Mouse (Mus musculus): Measurements from ENCODE around the gene Ints12. TPM values are rescaled to one million over a fixed set of nuclear protein-coding genes. Genes with fewer than 3 reads are reported as not detected.

The Ints12 gene
- total RNA-seq (2014; fragmentation: Nextera tagmentation) (20.7 and 32.7 TPM in 2 replicates), total RNA-seq (2017) (15.8 and 16.3 TPM in 2 replicates)

DNA sequence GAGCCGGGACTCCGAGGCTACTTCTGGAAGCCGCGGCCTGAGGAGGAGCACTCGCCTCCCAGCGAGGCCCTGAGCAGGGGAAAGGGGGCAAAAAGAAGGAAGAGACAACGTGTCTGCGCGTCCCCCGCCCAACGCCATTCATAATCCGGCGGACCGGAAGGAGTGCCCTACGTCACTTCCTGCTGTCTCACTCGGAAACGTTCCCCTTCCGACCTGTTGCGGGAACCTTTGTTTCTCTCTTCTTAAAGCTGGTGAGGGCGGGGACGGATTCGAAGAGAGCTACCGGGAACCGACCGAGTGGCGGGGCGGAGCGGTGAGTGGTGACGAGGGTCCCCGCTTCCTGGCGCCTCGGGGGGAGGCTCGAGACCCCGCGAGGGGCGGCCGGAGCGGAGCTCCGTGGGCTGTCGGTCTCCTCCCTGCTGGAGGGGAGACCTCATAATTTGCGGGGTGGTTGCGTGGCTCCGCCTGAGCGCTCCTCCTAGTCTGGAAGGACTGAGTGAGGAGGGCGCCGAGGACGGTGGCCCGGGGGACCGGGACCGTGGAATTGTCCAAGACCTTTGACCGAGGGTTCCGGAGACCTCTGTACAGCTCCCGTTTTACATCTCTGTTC lies at the start of gene Ints12, which contains the start of gene Gstcd:
Gene Ints12 (plus strand): TSS at position 177 of the 610 bp plus-strand sequence.
Gene Gstcd (minus strand): TSS at position 370 of the 610 bp plus-strand sequence.
- peak; percentile 75 for ATAC-seq (replicated peaks; ENCODE audit: poor library complexity, severe bottlenecking)

DNA sequence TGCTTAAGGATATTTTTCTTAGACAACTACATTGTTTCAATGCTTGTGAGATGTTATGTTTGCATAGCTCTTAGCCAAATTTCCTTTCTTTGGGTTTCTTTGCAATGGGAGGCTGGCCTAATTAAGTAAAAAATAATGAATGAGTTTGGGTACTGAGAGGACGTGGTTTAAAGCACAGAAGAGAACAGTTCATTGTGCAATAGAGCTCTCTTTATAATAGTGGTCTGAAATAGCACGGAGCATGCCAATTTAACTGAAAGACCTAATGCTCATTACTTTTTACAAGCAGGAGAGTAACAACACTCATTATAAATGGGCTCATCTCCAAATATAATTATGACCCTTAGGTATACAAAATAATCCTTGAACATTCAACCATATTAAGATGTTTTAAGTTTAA lies 39.6 kb upstream of the Ints12 start:
- ATAC-seq (replicated peaks; ENCODE audit: poor library complexity, severe bottlenecking), result no peak

DNA sequence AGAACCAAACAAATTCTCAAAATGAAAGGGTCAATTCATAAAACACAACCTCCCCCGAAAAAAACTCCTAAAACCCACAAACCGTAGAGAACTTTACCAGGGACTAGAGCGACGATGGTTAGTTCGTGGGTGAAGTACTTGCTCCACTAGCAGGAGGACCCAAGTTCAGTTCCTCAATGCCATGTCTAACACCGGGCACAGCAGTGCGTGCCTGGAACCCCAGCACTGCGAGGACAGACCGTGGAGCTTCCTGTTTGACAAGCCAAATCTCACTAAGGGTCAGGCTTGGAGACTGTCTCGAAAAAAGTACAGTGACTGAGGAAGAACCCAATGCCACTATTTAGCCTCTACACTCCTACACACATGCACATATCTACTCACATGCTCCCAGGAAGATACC lies 16.1 kb upstream of the Ints12 start:
- peak; percentile 59 for ATAC-seq (replicated peaks; ENCODE audit: poor library complexity, severe bottlenecking)

DNA sequence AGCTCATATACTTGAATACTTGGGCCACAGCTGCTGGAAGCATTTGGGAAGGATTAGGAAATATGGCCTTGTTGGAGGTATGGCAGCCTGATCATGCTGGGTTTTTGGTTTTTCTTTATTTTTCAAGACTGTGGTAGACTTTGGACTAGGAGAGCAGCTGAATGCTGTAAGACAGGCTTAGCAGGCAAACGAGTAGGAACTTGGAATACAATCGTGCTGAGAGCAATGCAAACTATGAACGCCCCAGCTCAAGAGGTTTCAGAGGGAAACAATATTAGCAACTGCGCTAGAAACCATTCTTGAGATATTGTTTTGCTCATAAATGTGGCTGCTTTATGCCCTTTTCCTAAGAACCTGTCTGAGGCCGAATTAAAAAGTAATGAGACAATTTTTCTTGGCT lies 8.9 kb upstream of the Ints12 start:
- ATAC-seq (replicated peaks; ENCODE audit: poor library complexity, severe bottlenecking), result no peak

DNA sequence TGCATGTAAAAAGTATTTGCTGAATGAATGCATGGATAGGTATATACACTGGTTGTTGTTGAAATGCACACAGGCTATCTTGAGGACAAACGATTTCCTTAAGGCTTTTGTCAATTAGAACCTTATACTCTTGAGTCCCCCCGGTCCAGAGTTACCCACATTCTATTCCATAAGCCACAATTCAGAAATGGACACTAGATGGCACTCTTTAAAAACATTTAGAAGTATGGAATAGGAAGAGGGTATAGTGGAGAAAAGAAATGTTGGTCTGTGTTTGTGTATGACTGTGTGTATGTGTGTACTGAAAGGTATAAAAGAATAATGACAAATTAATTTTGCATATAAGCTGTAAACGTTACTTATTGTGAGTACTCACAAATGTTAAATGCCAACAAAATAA lies 5.8 kb upstream of the Ints12 start:
- peak; percentile 80 for ATAC-seq (replicated peaks; ENCODE audit: poor library complexity, severe bottlenecking)

DNA sequence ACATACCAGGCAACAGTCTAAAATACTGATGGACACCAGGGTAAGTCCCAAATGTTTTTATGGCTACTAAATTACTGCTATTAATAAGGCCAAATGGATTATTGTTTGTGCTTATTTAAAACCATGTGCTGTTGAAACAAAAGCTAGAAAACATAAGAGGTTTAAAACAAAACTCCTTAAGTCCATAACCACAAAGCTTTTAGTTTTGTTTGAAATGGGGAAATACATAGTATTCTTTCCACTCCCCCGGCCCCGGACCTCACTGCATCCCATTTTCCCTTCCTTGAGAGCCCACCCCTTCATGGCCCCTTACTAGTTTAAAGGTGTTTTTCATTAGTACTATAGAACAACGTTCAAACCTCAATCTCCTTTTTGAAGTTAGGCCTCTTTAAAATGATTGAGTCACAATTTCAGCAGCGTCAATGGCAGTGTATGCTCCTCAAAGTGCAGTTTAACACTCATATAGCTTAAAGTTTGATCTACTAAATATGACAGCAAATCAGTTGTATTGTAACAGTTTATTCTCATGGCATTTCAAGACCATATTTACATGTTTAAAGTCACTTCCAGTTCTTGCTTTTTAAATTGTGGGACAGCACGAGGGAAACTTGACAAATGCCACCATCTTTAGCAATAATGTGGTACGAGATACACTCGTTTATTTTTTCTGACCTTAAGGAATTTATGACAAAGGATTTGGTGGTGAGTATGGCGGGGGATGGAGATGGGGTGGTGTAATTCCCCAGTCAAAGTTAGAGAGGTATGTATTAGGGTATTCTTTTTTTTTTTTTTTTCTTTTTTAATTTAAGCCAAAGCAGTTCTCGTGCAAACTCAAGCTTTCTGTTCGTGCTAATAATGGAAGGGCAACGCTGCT lies 1.2 kb upstream of the Ints12 start:
- no peak for ATAC-seq (replicated peaks; ENCODE audit: poor library complexity, severe bottlenecking)

DNA sequence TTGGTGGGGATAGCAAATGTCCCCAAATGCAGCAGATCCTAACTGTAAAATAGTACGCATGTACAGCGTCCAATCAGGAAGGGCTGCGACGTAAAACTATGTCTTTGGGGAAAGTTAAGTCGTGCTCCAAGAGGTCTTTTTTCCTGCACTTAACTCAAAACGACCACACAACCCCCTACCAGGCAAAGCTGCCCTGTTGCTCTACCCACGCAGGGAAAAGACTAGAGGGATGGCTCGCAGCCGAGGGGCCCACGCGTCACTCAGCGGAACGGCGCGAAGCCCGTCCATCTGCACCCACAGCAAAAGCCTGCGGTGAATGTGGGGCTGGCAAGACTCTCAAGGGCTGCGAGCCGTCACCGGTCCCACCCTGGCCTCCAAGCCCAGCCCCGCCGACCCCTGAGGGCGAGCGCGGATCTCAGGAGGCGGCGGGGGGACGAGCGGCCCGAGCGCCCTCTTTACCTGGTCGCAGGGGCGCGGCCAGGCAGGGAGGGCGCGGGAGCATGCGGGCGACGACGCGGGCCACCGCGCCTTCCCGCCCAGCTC lies 448 bp upstream of the Ints12 start:
- ATAC-seq (replicated peaks; ENCODE audit: poor library complexity, severe bottlenecking), result peak; percentile 23; the same call in 1 of the 2 replicates

DNA sequence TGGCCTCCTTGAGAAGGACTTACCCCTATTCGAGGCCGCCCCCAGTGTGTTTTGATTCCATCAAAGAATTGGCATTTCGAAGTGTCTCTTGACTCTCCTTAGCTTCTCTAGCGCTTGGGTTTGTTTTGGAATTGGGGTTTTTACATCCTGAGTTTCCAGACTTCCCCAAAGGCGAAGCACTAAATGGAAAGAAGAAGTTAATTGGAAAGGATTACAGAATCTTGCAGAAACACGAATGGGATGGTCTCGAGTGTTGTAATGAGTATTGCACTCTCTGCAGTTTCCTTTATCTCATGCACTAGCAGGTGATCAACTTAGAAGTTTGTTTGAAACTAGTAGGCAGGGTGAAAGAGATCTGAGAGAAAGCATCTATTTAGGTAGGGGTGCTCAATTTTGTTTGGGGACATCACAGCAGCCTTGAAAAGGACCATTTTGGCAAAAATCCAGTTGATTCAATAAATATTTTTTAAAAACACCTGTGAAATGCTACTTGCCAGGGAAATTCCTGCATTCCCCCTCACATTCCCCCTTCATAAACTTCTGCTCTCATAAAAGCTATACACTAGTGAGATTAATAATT lies 724 bp downstream of the Ints12 start:
- ATAC-seq (replicated peaks; ENCODE audit: poor library complexity, severe bottlenecking), result peak; percentile 42

DNA sequence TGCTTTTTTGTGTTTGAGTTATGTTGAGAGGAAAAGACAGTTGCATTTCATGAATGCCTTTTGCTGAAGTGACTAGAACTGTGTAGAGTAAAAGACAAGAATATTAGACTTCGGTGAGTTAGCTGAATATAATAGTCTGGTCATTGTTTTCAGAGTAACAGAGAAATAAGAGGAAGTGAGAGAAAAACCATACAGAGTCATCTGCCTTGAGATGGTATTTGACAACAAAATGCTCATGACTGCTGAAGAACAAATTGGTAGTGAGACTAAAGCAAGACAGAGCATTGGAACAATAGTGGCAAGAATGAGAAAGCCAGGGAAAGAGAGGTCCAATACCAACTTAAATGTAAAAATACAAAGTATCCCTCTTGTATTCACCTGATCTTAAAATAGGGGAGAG lies 1.3 kb downstream of the Ints12 start:
- peak; percentile 24 for ATAC-seq (replicated peaks; ENCODE audit: poor library complexity, severe bottlenecking)

DNA sequence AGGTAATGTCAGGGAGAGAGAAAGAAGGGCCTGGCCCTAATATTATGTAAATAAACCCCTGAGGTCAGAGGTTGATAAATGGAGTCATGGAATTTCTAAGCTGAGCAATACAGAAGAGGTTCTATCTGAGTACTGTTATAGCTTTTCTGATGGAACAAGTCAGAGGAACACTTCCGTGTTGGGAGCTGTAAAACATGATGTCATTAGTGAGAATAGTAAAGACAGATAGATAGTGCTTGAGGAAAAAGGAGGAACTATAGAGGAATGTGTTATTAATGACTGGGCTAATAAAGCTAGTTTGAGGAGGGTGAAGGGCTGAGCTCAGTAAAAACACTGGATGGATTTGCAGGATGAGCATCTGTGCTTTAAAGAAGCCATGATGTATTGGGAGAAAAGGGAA lies 2.7 kb downstream of the Ints12 start:
- ATAC-seq (replicated peaks; ENCODE audit: poor library complexity, severe bottlenecking), result no peak

DNA sequence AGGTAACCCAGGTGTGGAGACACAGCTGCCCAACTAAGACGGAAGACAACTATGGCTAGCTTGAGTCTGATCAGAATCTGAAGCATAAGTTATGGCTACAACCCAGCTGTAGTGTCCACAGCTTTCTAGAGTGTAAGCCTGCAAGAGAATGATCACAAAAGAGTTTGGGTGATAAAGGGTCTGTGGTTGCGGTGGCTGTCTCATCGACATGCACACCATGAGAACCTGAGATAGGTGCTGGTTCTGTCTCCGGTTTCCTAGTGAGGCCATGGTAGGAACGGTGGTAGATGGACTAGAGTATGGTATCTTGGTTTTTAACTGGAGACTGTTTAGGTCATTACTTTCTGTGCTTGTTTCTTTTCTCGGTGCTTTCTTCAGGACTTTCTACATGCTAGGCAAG lies 6.3 kb downstream of the Ints12 start:
- ATAC-seq (replicated peaks; ENCODE audit: poor library complexity, severe bottlenecking), result no peak

DNA sequence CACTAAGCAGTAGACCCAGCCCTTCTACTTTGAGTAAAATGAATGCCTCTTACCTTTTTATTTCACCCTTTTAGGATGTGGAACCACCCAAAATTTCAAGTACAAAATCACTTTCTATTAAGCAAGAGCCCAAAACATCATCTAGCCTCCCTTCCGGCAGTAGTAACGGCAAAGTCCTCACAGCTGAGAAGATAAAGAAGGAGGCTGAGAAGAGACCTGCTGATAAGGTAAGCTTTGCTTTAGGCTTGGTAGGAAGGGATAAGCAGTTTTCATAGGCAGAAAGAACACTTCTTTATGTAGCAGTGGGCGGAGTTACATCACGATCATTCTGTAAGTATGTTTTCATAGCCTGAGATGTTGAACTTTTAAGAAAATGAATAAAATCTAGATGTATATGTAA lies 6.7 kb downstream of the Ints12 start:
- no peak for ATAC-seq (replicated peaks; ENCODE audit: poor library complexity, severe bottlenecking)

DNA sequence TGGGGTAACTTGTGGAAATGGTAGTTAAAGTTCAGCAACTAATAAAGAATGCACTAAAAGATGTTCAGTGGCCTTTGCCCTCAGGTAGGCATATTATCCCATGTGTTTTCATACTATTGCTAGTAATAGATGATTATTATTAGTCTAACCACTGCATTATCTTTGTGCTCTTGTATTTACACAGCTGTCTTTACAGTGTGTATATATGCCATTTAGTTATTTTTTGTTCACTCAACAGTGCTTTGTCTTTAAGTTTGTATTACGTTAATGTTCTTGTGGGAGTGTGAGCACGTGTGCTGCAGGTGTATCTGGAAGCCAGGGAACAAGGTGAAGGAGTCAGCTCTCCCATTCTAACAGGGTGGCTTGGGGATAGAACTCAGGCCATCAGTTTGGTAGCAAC lies 7.3 kb downstream of the Ints12 start:
- no peak for ATAC-seq (replicated peaks; ENCODE audit: poor library complexity, severe bottlenecking)

DNA sequence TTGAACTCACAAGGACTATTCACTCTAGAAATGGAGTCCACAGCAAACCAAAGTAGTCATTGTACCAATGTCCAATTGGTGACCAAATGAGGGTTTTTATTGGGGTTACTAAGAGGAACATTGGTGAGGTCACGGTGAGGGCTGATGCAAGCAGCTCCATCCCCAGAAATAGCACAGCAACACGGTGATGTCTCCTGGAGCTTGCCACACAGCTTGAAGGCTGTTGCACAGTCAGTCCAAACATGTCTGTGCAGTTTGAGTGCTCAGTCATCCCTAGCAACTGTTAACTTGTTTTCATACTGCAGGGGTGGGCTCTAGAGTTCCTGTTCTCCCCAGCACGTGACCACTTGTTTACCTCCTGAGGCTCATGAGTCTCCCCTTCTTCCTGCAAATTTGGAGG lies 12.1 kb downstream of the Ints12 start:
- peak; percentile 65 for ATAC-seq (replicated peaks; ENCODE audit: poor library complexity, severe bottlenecking)

DNA sequence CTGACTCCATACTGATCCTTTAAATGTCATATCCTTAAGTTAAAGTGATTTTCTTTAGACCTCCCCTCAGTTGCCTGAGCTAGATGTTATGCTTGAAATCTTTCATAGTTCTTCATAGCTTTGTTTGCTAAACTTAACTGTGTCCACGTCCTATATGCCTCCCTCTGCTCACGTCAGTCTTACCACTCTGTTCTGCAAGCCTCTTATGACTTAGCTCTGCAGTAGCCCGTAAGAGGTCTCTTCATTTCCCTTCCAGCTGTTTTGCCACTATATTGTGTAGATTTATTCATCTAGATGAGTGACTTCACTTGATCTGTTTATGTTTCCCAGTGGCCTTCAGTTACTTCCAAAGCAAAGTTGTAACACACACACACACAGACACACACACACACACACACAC lies 12.8 kb downstream of the Ints12 start:
- ATAC-seq (replicated peaks; ENCODE audit: poor library complexity, severe bottlenecking), result no peak

DNA sequence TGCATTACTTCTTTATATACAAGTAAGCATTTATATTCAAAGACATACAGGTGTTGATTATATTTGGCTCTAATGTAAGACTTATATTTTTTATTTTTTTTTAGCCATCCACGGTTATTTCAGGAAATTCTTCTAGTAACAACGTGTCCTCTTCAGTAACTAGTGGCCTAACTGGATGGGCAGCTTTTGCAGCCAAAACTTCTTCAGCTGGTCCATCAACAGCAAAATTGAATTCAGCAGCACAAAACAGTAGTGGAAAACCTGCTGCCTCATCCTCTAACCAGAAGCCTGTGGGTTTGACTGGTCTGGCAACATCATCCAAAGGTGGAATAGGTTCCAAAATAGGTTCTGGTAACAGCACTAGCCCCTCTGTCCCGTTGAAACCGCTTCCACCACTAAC lies 17.1 kb downstream of the Ints12 start:
- no peak for ATAC-seq (replicated peaks; ENCODE audit: poor library complexity, severe bottlenecking)

DNA sequence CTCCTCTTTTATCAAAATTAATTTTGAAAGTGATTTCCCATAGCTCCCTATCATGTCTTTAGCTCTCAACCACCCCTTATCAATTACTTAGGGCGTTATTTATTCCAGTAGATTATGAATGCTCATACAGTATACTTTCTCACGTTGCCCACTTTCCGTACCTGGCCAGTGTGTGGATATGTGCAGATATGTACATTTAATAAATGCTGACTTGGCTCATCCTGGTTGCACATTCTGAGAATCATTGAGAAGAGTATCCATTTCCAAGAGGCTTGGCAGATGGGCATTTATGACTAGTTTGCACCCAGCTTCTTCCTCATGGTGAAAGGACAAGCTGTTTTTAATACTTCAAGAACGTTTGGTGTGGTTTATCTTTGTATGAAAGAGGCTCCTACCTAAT lies 18.2 kb downstream of the Ints12 start:
- no peak for ATAC-seq (replicated peaks; ENCODE audit: poor library complexity, severe bottlenecking)

DNA sequence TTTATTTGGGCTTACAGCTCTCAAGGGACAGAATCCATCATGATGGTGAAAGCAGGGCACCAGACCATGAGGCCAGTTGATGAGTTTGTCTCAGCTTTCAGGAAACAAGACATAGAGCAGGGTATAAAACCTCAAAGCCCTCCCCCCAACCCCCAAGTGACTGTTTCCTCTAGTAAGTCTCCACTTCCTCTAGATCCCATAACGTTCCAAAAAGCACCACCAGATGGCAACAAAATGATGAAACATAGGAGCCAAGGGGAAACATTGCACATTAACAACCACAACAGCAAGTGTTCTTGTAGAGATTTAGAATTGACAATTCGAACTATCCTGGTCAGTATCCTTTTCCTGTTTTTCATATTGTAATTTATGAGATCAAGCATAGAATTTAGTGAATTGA lies 20.1 kb downstream of the Ints12 start:
- ATAC-seq (replicated peaks; ENCODE audit: poor library complexity, severe bottlenecking), result peak; percentile 99

DNA sequence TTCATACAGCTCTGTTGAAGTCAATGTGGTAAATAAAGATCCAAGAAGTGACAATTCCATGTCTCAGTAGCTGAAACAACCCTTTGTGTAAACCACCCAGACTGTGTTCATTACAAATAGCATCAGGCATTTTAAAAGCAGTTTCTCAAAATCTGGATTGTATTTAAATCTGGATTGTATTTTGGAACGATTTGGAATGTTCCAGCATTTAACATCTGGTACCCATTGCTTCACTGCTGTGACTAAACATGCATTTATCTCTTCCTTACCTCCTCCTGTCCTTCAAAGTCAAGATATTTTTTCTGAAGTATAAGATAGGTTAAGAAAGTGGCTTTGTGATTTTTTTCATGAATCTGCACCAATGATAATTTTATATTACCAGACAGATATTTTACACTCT lies 21.6 kb downstream of the Ints12 start:
- no peak for ATAC-seq (replicated peaks; ENCODE audit: poor library complexity, severe bottlenecking)

DNA sequence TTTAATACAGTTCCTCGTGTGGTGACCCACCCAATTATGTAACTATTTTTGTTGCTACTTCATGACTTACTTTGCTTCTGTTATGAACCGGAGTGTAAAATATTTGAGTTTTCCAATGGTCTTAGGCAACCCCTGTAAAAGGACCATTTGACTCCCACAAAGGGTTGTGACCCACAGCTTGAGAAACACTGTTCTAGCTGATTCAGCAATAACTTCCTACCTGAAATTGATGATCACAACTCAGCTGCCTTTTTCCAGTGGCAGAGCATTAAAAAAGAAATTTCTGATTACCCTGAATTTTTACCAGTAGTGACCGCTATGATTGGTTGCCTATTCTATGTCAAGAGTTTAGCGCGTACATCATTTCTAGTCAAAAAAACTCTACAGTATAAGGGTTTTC lies 39.7 kb downstream of the Ints12 start:
- no peak for ATAC-seq (replicated peaks; ENCODE audit: poor library complexity, severe bottlenecking)

DNA sequence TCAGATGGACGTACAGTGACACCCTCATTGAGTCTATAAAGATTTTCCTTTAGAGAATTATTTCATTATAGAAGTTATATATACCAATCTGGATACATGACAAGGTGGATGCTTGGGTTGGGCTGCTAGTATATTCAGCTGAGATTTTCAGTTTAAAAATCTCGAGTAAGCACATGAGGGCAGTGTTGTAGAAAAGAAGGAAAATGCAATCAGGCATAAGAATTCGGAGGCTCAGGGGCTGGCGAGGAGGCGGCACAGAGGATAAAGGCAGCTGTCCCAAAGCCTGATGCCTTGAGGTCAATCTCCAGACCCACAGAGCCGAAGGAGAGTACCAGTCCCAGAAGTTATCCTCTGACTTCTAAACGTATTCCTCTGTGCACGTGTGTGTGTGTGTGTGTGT lies 41.0 kb downstream of the Ints12 start:
- no peak for ATAC-seq (replicated peaks; ENCODE audit: poor library complexity, severe bottlenecking)

Data from granulocyte monocyte progenitor cell, adult 5-6 weeks (primary cell).